Mouse (Mus musculus): ENCODE measurements around the gene Clasrp. TPM values are rescaled to one million over a fixed set of nuclear protein-coding genes. Genes with fewer than 3 reads are reported as not detected.

Gene Clasrp
- total and polyA plus RNA-seq, 3 experiments: 34.2 to 153 (median 41.4) TPM

DNA sequence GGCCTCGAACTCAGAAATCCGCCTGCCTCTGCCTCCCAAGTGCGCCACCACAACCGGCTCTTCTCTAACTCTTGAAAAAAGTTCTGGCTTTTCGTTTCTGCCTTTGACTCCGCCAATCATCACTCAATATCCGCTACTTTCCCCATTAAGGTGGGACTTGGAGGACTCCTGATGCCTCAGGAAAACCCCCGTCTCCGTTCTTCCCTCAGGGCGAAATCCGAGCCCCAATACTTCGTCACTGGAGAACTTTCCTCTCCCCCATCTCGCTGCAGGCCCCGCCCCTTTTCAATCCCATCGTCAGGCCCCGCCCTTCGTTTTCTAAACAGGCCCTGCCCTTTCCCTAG lies 23.9 kb upstream of the Clasrp start:
- ATAC-seq (ENCODE audit: extremely low read depth, insufficient number of reproducible peaks, low FRiP score, poor library complexity, severe bottlenecking): no peak
- Histone ChIP-seq H3K4me3 (ENCODE audit: low read depth, low read length) (peak overlapping the region; percentile 79; the same call in 1 of the 2 replicates), H3K9me3 (replicated peaks) (no peaks in the 10 kb centered on the region), H3K36me3 (replicated peaks) (peaks cover 17% of the 10 kb centered on the region), H3K4me1 (ENCODE audit: insufficient read depth, low read depth, low read length) (peaks cover 21% of the 10 kb centered on the region), H3K27me3 (ENCODE audit: insufficient read depth, low read length) (peaks cover 9% of the 10 kb centered on the region)
- TF ChIP-seq GATA1 (IDR thresholded peaks at IDR 0.05; ENCODE audit: borderline replicate concordance, low read length): no peak
- TF ChIP-seq TAL1 (conservative IDR thresholded peaks at IDR 0.05; ENCODE audit: low read depth, low read length): no peak
- no peak for TF ChIP-seq GATA2 (IDR thresholded peaks at IDR 0.05; ENCODE audit: borderline replicate concordance, low read depth, low read length)
- TF ChIP-seq CTCF (IDR thresholded peaks at IDR 0.05; ENCODE audit: low read depth, low read length): no peak
- TF ChIP-seq POLR2AphosphoS5 (IDR thresholded peaks at IDR 0.05; ENCODE audit: insufficient replicate concordance, low read depth, low read length): no peak
- no peak for DNase-seq (ENCODE audit: low spot score)

- no peaks in the 10 kb centered on the region for H3K9me3 ChIP-seq (replicated peaks)
- H3K4me1 ChIP-seq (ENCODE audit: insufficient read depth, low read depth, low read length): peaks cover 21% of the 10 kb centered on the region
- DNase-seq (ENCODE audit: low spot score): no peak
- peaks cover 13% of the 10 kb centered on the region for H3K36me3 ChIP-seq (replicated peaks)
- peaks cover 12% of the 10 kb centered on the region for H3K27me3 ChIP-seq (ENCODE audit: insufficient read depth, low read length)
- TF ChIP-seq GATA2 (IDR thresholded peaks at IDR 0.05; ENCODE audit: borderline replicate concordance, low read depth, low read length): no peak
- no peak for TF ChIP-seq POLR2AphosphoS5 (IDR thresholded peaks at IDR 0.05; ENCODE audit: insufficient replicate concordance, low read depth, low read length)
- no peak for TF ChIP-seq GATA1 (IDR thresholded peaks at IDR 0.05; ENCODE audit: borderline replicate concordance, low read length)
- no peak for TF ChIP-seq TAL1 (conservative IDR thresholded peaks at IDR 0.05; ENCODE audit: low read depth, low read length)
- no peak for TF ChIP-seq CTCF (IDR thresholded peaks at IDR 0.05; ENCODE audit: low read depth, low read length)
- H3K4me3 ChIP-seq (ENCODE audit: low read depth, low read length): peak overlapping the region; percentile 79; the same call in 1 of the 2 replicates
- no peak for ATAC-seq (ENCODE audit: extremely low read depth, insufficient number of reproducible peaks, low FRiP score, poor library complexity, severe bottlenecking)
Observed at GRCm38 (mm10) chr7:19627721-19628120, 23.4 kb upstream of the Clasrp start.

- no peak for ATAC-seq (ENCODE audit: extremely low read depth, insufficient number of reproducible peaks, low FRiP score, poor library complexity, severe bottlenecking)
- TF ChIP-seq GATA2 (IDR thresholded peaks at IDR 0.05; ENCODE audit: borderline replicate concordance, low read depth, low read length) (no peak), CTCF (IDR thresholded peaks at IDR 0.05; ENCODE audit: low read depth, low read length) (no peak), GATA1 (IDR thresholded peaks at IDR 0.05; ENCODE audit: borderline replicate concordance, low read length) (no peak)
Observed at GRCm38 (mm10) chr7:19623433-19623832, 19.1 kb upstream of the Clasrp start.

GRCm38 (mm10) chr7:19622241-19622640 lies 18.0 kb upstream of the Clasrp start:
- H3K4me3 ChIP-seq (ENCODE audit: low read depth, low read length): no peak overlapping the region
- H3K9me3 ChIP-seq (replicated peaks): no peaks in the 10 kb centered on the region
- H3K36me3 ChIP-seq (replicated peaks): no peaks in the 10 kb centered on the region
- ATAC-seq (ENCODE audit: extremely low read depth, insufficient number of reproducible peaks, low FRiP score, poor library complexity, severe bottlenecking): no peak
- no peak for DNase-seq (ENCODE audit: low spot score)
- H3K4me1 ChIP-seq (ENCODE audit: insufficient read depth, low read depth, low read length): peaks cover 4% of the 10 kb centered on the region
- H3K27me3 ChIP-seq (ENCODE audit: insufficient read depth, low read length): peaks cover 20% of the 10 kb centered on the region
- no peak for TF ChIP-seq TAL1 (conservative IDR thresholded peaks at IDR 0.05; ENCODE audit: low read depth, low read length)
- no peak for TF ChIP-seq GATA1 (IDR thresholded peaks at IDR 0.05; ENCODE audit: borderline replicate concordance, low read length)
- TF ChIP-seq CTCF (IDR thresholded peaks at IDR 0.05; ENCODE audit: low read depth, low read length): no peak
- TF ChIP-seq GATA2 (IDR thresholded peaks at IDR 0.05; ENCODE audit: borderline replicate concordance, low read depth, low read length): no peak
- no peak for TF ChIP-seq POLR2AphosphoS5 (IDR thresholded peaks at IDR 0.05; ENCODE audit: insufficient replicate concordance, low read depth, low read length)

More at GRCm38 (mm10) chr7:19623433-19623832, 19.1 kb upstream of the Clasrp start:
- H3K36me3 ChIP-seq (replicated peaks): no peaks in the 10 kb centered on the region
- peaks cover 12% of the 10 kb centered on the region for H3K4me1 ChIP-seq (ENCODE audit: insufficient read depth, low read depth, low read length)
- no peak for DNase-seq (ENCODE audit: low spot score)
- H3K9me3 ChIP-seq (replicated peaks): no peaks in the 10 kb centered on the region
- H3K27me3 ChIP-seq (ENCODE audit: insufficient read depth, low read length): peaks cover 20% of the 10 kb centered on the region
- no peak overlapping the region for H3K4me3 ChIP-seq (ENCODE audit: low read depth, low read length)

DNA sequence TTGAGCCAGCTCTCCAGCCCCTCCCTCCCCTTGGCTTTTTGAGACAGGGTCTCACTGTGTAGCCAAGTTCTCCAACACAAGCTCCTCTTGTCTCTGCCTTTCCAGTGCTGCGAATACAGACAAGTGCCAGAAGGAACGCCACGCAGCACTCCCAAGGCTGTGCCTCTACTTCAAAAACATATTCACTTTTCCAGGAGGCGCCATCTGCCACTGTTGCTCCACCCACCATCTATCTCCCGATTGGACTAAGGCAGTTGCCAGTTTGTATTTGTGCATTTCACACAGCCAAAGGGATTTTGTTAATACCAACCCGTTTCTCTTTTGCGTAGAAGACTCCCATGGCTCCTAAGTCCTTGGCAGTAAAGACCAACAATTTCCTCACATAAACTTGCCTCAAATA lies 16.5 kb upstream of the Clasrp start:
- TF ChIP-seq POLR2AphosphoS5 (IDR thresholded peaks at IDR 0.05; ENCODE audit: insufficient replicate concordance, low read depth, low read length) (no peak), CTCF (IDR thresholded peaks at IDR 0.05; ENCODE audit: low read depth, low read length) (no peak), GATA2 (IDR thresholded peaks at IDR 0.05; ENCODE audit: borderline replicate concordance, low read depth, low read length) (no peak), GATA1 (IDR thresholded peaks at IDR 0.05; ENCODE audit: borderline replicate concordance, low read length) (no peak), TAL1 (conservative IDR thresholded peaks at IDR 0.05; ENCODE audit: low read depth, low read length) (no peak)
- no peak for ATAC-seq (ENCODE audit: extremely low read depth, insufficient number of reproducible peaks, low FRiP score, poor library complexity, severe bottlenecking)
- no peaks in the 10 kb centered on the region for H3K36me3 ChIP-seq (replicated peaks)
- no peaks in the 10 kb centered on the region for H3K9me3 ChIP-seq (replicated peaks)
- H3K4me1 ChIP-seq (ENCODE audit: insufficient read depth, low read depth, low read length): peaks cover 4% of the 10 kb centered on the region
- H3K27me3 ChIP-seq (ENCODE audit: insufficient read depth, low read length): peaks cover 20% of the 10 kb centered on the region
- no peak overlapping the region for H3K4me3 ChIP-seq (ENCODE audit: low read depth, low read length)
- no peak for DNase-seq (ENCODE audit: low spot score)

DNA sequence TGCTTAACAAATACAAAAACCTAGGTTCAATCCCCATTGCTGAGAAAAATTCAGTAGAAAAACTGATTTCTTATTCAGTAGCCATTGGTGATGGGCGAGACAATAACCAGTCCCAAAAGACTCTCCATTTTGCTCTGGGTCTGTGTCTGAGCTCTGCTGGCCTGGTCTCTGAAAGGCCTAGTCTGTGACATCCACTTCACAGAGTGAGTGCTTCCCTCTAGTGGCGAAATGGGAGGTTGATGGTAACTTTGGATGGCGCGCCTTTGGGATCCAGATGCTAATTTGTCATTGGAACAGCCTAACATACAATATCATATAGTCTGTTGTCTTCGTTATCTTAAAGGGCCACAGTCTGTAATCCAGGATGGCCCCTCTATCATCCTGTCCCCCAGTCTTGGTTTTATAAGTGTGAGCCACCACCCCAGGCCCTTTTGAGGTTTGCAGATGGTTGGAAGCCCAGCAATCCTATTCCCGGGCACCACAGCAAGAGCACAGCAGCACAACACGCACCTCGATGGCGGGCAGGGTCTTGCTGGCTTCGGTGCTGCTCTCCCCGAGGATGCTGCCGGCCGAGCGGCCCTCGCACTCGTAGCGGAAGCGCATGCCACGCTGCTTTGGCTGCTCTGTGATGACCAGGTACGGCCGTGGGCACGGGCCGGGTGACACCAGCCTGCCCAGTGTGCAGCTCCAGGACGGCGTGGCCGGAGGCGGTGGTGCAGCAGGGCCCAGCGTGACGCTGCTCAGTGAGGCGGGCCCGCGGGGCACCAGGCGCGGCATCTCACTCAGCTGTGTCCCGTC lies 14.9 kb upstream of the Clasrp start:
- no peaks in the 10 kb centered on the region for H3K36me3 ChIP-seq (replicated peaks)
- TF ChIP-seq GATA2 (IDR thresholded peaks at IDR 0.05; ENCODE audit: borderline replicate concordance, low read depth, low read length): no peak
- TF ChIP-seq GATA1 (IDR thresholded peaks at IDR 0.05; ENCODE audit: borderline replicate concordance, low read length): no peak
- TF ChIP-seq POLR2AphosphoS5 (IDR thresholded peaks at IDR 0.05; ENCODE audit: insufficient replicate concordance, low read depth, low read length): no peak
- peak; percentile 73 for TF ChIP-seq CTCF (IDR thresholded peaks at IDR 0.05; ENCODE audit: low read depth, low read length)
- TF ChIP-seq TAL1 (conservative IDR thresholded peaks at IDR 0.05; ENCODE audit: low read depth, low read length): no peak
- DNase-seq (ENCODE audit: low spot score): peak; percentile 81
- H3K4me3 ChIP-seq (ENCODE audit: low read depth, low read length): peak overlapping the region; percentile 29; the same call in 1 of the 2 replicates
- ATAC-seq (ENCODE audit: extremely low read depth, insufficient number of reproducible peaks, low FRiP score, poor library complexity, severe bottlenecking): peak; percentile 40; the same call in 1 of the 2 replicates
- no peaks in the 10 kb centered on the region for H3K9me3 ChIP-seq (replicated peaks)
- peaks cover 24% of the 10 kb centered on the region for H3K27me3 ChIP-seq (ENCODE audit: insufficient read depth, low read length)
- peaks cover 8% of the 10 kb centered on the region for H3K4me1 ChIP-seq (ENCODE audit: insufficient read depth, low read depth, low read length)

Measured in G1E (cell line).